Mouse (Mus musculus) brain, embryonic 18.5 days (tissue): ENCODE data around the gene Sult2a8.
"Not testable (repeated sequence)": the region's sequence is repeated elsewhere in the genome, so short reads cannot be mapped to it uniquely, and the experiment has no call there.

Experiments
- DNase-seq: peaks from one replicate; pipeline ENCODE4 v3.0.0-alpha.2; 2012; ENCODE audit warnings: low read depth, low spot score

The Sult2a8 gene

GRCm38 (mm10) chr7:14446534-14446933 lies at the start of gene Sult2a8:
Gene Sult2a8 (minus strand): TSS chr7:14446769.
- DNase-seq: no peak

- no peak for DNase-seq
Measured at GRCm38 (mm10) chr7:14494130-14494529, 47.6 kb upstream of the Sult2a8 start, which contains the start of gene Sult2a7. Gene Sult2a7 (minus strand): TSS chr7:14494230.

- no peak for DNase-seq
Measured at GRCm38 (mm10) chr7:14492886-14493285, 46.3 kb upstream of the Sult2a8 start.

GRCm38 (mm10) chr7:14439581-14439980 lies 7.0 kb downstream of the Sult2a8 start:
- DNase-seq: no peak

GRCm38 (mm10) chr7:14438484-14438883 lies 8.1 kb downstream of the Sult2a8 start:
- no peak for DNase-seq

DNA sequence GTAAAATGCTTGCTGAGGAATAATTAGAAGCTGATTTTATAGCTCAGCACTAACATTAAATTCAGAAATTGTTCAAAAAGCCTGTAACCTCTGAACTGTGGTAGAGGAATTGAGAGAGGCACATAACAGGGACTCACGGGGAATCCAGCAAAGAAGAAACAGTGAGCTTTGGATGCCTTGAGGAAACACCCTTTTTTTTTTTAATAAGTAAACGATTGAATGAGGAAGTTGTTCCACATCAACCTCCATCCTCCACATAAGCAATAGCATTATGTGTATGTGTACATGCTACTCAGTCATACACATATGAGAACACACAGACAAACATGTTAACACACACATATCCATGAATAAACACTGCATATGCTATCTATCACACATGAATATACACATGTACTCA lies 8.5 kb downstream of the Sult2a8 start:
- DNase-seq: no peak

GRCm38 (mm10) chr7:14399363-14399762 lies 47.2 kb downstream of the Sult2a8 start:
- not testable (repeated sequence) for DNase-seq

GRCm38 (mm10) chr7:14396462-14396861 lies 50.1 kb downstream of the Sult2a8 start:
- no peak for DNase-seq
